Mouse (Mus musculus): ENCODE data around the gene Dkkl1.

DNA sequence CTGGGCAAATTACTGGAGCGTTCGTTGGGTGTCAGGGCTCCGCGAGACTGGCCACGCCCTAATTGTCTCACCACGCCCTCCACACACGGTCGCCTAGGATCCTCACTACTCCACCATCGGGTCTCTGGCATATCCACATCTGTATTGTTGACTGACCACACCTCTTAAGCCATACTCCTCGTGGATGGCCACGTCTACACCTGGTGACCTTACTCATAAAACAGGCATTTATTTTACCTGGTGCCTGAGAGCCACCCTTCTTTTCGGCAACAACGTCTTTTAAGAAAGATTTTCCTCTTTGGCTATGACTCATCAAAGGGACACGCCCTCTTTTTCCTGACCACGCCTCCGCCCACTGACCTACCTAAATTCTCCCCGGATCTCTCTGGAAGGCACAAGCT lies at the start of gene Dkkl1:
- TF ChIP-seq CTCF (IDR thresholded peaks at IDR 0.05 in 2 of 3, conservative IDR thresholded peaks at IDR 0.05 in 1 of 3; ENCODE audit: control insufficient read depth in 1 of 3, insufficient read depth in 1 of 3, low read depth in 2 of 3, low read length in 3 of 3, poor library complexity in 1 of 3, severe bottlenecking in 1 of 3) (no peak), MYC (IDR thresholded peaks at IDR 0.05; ENCODE audit: low read depth, low read length) (no peak), SMC3 (IDR thresholded peaks at IDR 0.05; ENCODE audit: low read depth, low read length) (no peak), MAFK (IDR thresholded peaks at IDR 0.05; ENCODE audit: borderline replicate concordance, low read depth, low read length) (no peak), GATA1 (IDR thresholded peaks at IDR 0.05; ENCODE audit: low read depth, low read length) (no peak), BHLHE40 (IDR thresholded peaks at IDR 0.05; ENCODE audit: borderline replicate concordance, low read depth, low read length) (no peak), EP300 (IDR thresholded peaks at IDR 0.05; ENCODE audit: low read depth in 1 of 2, low read length in 2 of 2) (no peak), RCOR1 (IDR thresholded peaks at IDR 0.05; ENCODE audit: low read depth, low read length) (no peak), TBP (IDR thresholded peaks at IDR 0.05; ENCODE audit: low read depth, low read length) (no peak), GABPA (IDR thresholded peaks at IDR 0.05; ENCODE audit: low read depth, low read length) (no peak), TCF12 (IDR thresholded peaks at IDR 0.05; ENCODE audit: low read depth, low read length) (no peak), USF1 (IDR thresholded peaks at IDR 0.05; ENCODE audit: low read depth, low read length) (no peak), POLR2AphosphoS5 (IDR thresholded peaks at IDR 0.05; ENCODE audit: borderline replicate concordance, low read depth, low read length) (no peak)
